ENCODE assay signal across 8 mouse cellular contexts in the genomic region with DNA sequence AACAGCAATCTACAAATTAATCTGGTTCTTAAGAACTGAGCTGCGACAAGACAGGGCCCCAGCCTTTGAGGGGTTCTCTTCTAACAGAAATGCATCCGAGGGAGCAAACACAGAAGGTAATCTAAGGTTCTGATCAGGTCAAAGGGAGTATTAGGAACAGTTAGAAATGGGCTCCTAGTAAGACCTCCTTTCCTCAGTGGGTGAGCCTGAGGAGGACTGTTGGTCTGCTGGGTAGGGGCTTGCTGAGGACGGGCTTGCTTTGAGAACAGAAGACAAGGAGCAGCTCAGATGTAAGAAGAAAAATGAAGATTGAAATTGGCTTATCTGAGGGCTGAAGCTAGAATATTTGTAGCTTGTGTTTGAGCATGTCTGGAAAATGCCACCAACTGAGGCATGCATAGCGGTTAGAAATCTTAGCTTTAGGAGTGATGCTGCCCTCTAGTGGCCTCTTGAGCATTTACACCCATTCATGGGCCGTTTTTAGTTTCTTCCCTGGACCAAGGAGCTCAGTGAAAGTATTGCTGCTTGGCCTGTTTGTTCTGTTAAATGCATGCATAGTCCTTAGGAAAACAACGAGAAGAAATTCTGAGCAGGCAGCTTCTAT. TPM values are rescaled to one million over a fixed set of nuclear protein-coding genes. Genes with fewer than 3 reads are reported as not detected.
DNase-seq lines count a peak whose midpoint lies in the region; ATAC-seq and TF ChIP-seq lines count a peak whose summit lies in the region.

No protein-coding gene starts in this region.

- 32% methylated on average over 6 of the region's 6 CpGs for WGBS in lung, embryonic 14.5 days

- no peaks in the 10 kb centered on the region for H3K9me3 ChIP-seq in lung, embryonic 14.5 days (ENCODE audit: low read depth, low read length)

- peak; percentile 91 for ATAC-seq in frontal cortex, adult (ENCODE audit: low TSS enrichment)
- ATAC-seq in lung, embryonic 14.5 days (ENCODE audit: insufficient read depth): no peak; the same call in 1 of the 2 replicates

- peak; percentile 85 for TF ChIP-seq CTCF in lung, embryonic 14.5 days (IDR thresholded peaks at IDR 0.05; ENCODE audit: low read depth)

- H3K36me3 ChIP-seq in lung, embryonic 14.5 days (ENCODE audit: insufficient read depth): no peaks in the 10 kb centered on the region

- H3K4me2 ChIP-seq in lung, embryonic 14.5 days: no peak overlapping the region

- H3K9ac ChIP-seq in lung, embryonic 14.5 days: no peak overlapping the region

- H3K4me1 ChIP-seq in lung, embryonic 14.5 days (ENCODE audit: insufficient read depth): no peaks in the 10 kb centered on the region

- H3K27me3 ChIP-seq in lung, embryonic 14.5 days (ENCODE audit: insufficient read depth, low read length): no peaks in the 10 kb centered on the region

- H3K27ac ChIP-seq in lung, embryonic 14.5 days (ENCODE audit: low read depth): no peak overlapping the region

- peak; percentile 60 for DNase-seq in CD4-positive, CD25-positive, alpha-beta regulatory T cell, adult 2 months (ENCODE audit: low read depth, low spot score)
- DNase-seq in MEL-GATA-1-ER (ENCODE audit: extremely low read depth, low read depth): peak; percentile 8
- peak; percentile 61 for DNase-seq in cerebellum, adult 9-10 months
- peak; percentile 40 for DNase-seq in kidney, postnatal 14 days
- DNase-seq in lung, embryonic 14.5 days: peak; percentile 82
- peak; percentile 8 for DNase-seq in ovary, postnatal 36 days (ENCODE audit: low spot score)
- no peak for DNase-seq in spleen, postnatal 36 days (ENCODE audit: low spot score in 2 of 2)

- no peak overlapping the region for H3K4me3 ChIP-seq in lung, embryonic 14.5 days (ENCODE audit: low read depth, low read length)

RNA-seq across cellular contexts. Expression of gene Svip, which starts 33.5 kb away (rescaled TPM):
- polyA plus RNA-seq in lung, embryonic 14.5 days (2014; fragmentation: Nextera tagmentation; extraction: Ambion mirVana): 7.2 and 7.3 TPM in 2 replicates

RNA-seq across cellular contexts. Expression of gene 1700015G11Rik, which starts 43.2 kb away (rescaled TPM):
- not detected in 2 replicates for polyA plus RNA-seq in lung, embryonic 14.5 days (2014; fragmentation: Nextera tagmentation; extraction: Ambion mirVana)

Comparison
In these comparisons a context has a peak if more than half of its experiments do, and no peak if none do; other contexts are left out.
1. DNase-seq: peak in CD4-positive, CD25-positive, alpha-beta regulatory T cell, adult 2 months (single experiment), MEL-GATA-1-ER (single experiment), cerebellum, adult 9-10 months (single experiment), kidney, postnatal 14 days (single experiment), lung, embryonic 14.5 days (single experiment) and ovary, postnatal 36 days (single experiment); none in spleen, postnatal 36 days (0 of 2).